Mouse (Mus musculus): Measurements from ENCODE around the gene Gm13289. TPM values are rescaled to one million over a fixed set of nuclear protein-coding genes. Genes with fewer than 3 reads are reported as not detected.
"Not testable (repeated sequence)": the region's sequence is repeated elsewhere in the genome, so short reads cannot be mapped to it uniquely, and the experiment has no call there.

Gm13289 gene
- total RNA-seq (2021): not detected
- long read RNA-seq, experiment 1: 0 reads
- long read RNA-seq, experiment 2: 0 reads

DNA sequence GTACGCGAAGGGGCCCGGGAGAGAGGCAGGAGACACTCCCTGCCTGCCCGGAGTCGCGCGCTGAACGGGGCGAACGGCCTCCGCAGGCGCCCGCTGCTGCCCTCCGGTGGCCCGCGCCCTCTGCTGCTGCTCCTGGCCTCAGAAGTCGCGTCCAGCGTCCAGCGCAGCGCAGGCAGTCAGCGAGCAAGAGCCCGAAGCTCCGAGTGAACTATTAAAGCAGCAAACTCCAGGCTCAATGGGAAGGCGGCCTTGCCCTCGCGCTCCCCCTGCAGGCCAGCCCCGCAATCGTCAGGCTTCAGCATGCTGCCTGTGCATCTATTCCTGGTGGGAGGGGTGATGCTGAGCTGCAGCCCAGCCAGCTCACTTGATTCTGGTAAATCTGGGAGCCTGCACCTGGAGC is at the start of gene Gm13289:
TSS of gene Gm13289 (plus strand) at position 301 of the 400 bp plus-strand sequence.
- DNase-seq; intact Hi-C loops (cut with DNase I): not testable (repeated sequence)

DNA sequence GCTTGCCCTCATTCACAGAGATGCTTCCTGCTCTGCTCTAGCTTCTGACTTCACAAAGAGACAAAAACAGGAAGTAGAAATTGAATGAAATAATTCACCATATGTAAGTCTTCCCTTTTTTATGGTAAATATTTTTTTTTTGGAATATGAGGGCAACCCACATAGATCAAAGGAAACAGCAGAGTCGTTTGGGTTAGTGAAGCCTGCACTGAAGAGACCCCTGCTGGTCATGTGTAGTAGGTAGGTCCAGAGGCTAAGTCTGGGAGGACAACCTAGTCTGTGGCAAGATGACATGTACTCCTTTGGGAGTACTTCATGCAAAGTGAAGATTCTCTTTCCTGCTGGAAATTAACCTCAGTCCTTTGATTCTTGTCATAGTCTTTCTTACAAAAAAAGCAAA is 49.4 kb upstream of the Gm13289 start:
- DNase-seq: no peak
- intact Hi-C loops (cut with DNase I): loop anchor here (1.0 kb wide), 1 partner anchor 30 kb away; no protein-coding TSS in a partner anchor

DNA sequence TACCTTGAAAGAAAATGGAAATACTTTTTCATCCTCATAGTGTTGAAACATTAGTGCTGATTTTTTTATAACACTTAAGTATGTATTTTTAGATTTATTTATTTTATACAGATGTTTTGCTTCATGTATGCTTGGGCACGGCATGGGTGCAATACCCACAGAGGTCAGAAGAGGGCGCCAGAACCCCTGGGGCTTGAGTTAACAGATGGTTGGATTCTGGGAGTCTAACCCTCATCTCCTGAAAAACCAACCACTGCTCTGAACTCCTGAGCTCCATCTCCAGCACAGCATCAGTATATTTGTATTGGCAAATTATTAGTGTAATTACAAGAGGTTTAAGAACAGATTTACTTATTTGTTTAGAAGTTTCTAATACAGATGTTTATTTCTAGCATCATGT is 38.2 kb upstream of the Gm13289 start:
- intact Hi-C loops (cut with DNase I): no loop called here

DNA sequence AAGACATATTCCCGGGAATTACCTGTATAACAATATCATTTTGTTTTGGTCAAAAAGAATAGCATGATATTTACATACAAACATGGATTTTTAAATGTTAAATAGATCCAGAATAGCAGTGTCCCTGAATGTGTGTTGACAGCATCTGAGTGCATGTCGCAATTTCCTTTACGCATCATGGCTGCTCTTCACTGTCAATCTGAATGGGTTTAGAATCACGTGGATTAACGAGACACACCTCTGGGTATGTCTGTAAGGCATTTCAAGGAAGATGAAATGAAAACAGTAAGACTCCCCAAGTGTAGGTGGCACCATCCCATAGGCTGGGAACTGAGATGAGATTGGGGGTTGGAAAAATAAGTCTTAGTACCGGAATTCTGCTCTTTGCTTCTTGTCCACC is 37.7 kb upstream of the Gm13289 start:
- intact Hi-C loops (cut with DNase I): no loop called here
- DNase-seq: no peak

More for the DNA sequence above, 38.2 kb upstream of the Gm13289 start:
- peak; percentile 66 to 67 for DNase-seq

DNA sequence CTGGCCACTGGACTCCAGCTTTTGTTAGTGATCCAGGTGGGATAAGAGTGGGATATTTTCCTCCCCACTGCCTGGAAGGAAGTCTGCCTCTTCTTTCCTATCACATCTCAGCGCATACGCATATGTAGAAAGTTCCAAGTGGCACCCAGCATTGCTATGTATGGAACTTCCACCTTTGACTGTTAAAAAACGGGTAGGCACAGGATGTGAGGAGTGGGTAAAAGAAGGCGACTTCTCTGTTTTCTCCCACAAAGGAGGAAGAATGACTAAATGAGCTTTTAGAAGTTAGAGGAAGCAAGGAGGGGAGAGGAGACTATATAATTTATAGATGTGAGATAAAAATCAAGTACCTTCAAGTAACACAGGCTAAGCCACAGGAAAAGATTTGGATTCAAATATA is 35.3 kb upstream of the Gm13289 start:
- intact Hi-C loops (cut with DNase I): no loop called here
- no peak for DNase-seq

DNA sequence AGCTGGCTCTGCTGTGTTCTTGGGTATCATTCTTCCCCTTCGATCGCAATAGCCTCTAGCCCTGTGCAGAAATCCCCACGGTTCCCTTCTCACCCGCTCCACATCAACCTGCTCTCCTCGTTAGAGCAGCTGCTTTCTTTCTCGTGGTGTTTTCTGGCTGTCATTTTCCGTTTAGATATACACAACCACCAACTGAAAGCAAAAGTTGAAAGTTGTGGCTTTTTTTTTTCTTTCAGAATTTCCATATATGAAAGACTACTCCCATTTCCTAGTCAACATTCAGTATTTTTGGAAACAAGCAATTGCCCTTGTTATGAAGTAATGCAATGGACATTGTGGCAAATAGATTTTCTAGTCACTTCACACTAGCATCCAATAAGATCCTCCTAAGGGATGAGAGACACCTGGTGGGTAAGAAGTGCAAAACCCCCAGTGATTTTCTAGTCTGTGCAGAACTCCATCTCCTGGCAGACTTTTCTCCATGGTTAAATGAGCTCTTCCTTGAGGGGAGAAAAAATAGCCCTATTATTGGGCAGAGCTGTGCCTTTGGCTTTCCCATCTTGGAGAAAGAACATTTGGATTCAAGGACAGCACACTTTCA is 33.9 kb upstream of the Gm13289 start:
- DNase-seq: no peak
- intact Hi-C loops (cut with DNase I): no loop called here

DNA sequence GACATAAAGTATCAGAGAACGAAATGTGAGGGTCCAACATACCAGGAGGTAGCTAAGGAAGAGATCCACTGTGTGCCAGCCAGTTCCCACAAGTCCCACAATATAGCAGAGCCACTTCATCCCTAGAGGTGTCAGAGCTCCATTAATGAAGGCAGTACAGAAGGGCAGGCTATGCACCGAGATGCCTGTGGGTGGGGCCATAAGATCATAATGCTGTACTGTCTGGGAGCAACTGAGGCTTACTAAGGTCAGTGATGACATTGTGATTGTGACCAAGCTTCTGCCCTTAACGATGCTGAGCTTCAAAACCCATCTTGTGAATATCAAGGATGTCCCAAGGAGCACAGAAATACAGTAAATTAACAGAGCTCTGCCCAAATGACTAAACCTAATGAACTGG is 32.5 kb upstream of the Gm13289 start:
- DNase-seq: no peak
- intact Hi-C loops (cut with DNase I): no loop called here

DNA sequence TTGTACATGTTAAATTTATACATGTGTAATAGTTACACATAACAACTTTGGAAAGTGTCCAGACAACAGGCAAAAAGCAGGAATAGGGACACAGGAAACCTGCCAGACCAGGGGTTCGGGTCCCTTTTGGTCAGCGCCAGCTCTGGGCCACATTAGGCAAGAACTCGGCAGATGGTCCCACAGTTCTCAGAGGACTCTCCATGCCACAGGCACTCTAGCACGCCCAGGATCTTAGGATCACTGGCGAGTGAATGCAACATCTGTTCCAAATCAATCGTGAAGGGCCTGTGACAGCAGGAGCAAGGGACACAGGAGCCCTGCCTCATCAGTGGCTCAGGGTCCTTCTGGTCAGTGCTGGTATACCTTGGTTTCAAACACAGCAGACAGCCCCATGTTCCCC is 26.8 kb upstream of the Gm13289 start:
- DNase-seq: no peak
- intact Hi-C loops (cut with DNase I): no loop called here

DNA sequence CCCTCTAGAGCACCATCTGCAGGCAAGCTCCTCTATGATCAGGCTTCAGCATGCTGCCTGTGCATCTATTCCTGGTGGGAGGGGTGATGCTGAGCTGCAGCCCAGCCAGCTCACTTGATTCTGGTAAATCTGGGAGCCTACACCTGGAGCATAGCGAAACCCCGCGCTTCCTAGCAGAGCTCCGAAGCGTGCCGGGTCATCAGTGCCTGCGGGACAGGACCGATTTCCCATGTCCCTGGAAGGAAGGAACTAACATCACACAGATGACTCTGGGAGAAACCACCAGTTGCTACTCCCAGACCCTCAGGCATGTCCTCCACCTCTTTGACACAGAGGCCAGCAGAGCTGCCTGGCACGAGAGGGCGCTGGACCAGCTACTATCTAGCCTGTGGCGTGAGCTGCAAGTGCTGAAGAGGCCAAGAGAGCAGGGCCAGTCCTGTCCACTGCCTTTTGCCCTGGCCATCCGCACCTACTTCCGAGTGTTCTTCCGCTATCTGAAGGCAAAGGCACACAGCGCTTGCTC is 21.8 kb upstream of the Gm13289 start, which contains the start of gene Gm13271:
TSS of gene Gm13271 (plus strand) at position 51 of the 523 bp plus-strand sequence.
- intact Hi-C loops (cut with DNase I): not testable (repeated sequence)
- peak; percentile 59 to 71 for DNase-seq

DNA sequence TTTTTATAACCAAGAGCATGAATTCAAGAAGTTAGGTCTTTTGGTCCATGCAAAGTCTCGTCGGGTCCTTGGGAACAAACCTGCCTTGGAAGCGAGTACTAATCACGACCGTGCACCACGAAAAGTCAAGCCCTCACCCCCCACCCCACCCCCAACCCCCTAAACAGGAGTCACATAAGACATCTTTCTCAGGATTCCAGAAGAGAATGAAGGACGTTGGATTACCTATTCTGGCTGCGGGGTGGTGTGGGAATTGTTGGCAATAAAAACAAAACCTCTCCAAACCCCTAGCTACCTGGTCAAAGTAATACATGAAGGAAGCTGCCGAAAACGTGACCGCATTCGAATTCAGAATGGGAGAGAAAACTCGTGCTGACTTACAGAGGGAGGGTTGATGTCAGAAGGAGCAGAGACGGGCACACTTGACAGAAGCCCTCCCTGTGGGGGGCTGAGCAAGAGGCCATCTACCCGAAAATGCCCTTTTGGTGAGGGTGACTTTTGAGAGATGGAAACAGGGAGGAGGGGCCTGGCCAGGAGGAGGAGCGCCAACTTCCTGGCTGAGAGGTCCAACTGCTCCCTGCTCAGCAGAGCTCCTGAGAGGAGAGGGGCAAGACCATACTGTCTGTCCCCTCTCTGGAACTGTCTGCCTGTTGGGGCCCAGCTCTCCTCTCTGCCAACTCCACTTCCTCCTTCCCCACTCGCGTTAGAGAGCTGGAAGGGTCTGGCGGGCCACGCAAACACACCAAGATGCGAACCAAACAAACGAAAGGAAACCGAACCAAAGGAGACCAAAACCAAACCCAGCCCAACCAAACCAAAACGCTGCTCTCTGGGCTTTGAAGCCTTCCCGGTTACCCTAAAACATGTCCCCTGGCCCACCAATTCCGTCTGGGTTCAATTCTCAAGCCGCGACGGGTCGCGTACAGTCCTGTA is 19.9 kb upstream of the Gm13289 start:
- peak in 1 of 2 experiments; percentile 25 for DNase-seq
- intact Hi-C loops (cut with DNase I): not testable (repeated sequence)

DNA sequence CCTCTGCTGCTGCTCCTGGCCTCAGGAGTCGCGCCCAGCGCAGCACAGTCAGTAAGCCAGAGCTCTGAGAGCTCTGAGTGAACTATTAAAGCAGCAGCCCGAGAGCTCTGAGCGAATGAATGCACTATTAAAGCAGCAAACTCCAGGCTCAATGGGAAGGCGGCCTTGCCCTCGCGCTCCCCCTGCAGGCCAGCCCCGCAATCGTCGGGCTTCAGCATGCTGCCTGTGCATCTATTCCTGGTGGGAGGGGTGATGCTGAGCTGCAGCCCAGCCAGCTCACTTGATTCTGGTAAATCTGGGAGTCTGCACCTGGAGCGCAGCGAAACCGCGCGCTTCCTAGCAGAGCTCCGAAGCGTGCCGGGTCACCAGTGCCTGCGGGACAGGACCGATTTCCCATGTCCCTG is 19.1 kb upstream of the Gm13289 start:
- intact Hi-C loops (cut with DNase I): not testable (repeated sequence)
- peak; percentile 74 to 90 for DNase-seq

DNA sequence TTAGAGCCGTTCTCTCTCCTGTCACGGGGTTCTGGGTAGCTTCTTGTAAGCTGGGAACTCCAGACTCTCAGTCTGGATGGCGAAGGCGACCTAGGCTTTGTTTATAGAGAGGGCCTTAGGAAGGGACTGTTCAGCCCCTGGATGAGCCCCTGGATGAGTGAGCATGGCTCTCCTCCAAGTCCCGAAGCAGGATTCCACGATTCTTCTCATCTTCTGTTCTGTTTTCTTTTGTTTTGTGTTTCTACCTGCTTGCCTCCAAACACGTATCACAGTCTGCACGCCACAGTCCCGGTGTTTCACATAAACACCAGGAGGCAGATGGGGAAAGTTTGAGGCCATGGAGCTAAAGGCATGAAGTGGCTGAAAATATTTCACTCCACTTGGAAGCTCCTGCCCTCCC is 18.0 kb upstream of the Gm13289 start:
- DNase-seq; intact Hi-C loops (cut with DNase I): not testable (repeated sequence)

DNA sequence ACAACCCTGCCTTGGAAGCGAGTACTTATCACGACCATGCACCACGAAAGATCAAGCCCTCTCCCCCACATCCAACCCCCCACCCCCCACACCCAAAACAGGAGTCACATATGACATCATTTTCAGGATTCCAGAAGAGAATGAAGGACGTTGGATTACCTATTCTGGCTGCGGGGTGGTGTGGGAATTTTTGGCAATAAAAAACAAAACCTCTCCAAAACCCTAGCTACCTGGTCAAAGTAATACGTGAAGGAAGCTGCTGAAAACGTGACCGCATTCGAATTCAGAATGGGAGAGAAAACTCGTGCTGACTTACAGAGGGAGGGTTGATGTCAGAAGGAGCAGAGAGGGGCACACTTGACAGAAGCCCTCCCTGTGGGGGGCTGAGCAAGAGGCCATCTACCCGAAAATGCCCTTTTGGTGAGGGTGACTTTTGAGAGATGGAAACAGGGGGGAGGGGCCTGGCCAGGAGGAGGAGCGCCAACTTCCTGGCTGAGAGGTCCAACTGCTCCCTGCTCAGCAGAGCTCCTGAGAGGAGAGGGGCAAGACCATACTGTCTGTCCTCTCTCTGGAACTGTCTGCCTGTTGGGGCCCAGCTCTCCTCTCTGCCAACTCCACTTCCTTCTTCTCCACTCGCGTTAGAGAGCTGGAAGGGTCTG is 17.0 kb upstream of the Gm13289 start, which contains the start of gene Gm13283:
TSS of gene Gm13283 (plus strand) at position 510 of the 659 bp plus-strand sequence.
- DNase-seq; intact Hi-C loops (cut with DNase I): not testable (repeated sequence)

DNA sequence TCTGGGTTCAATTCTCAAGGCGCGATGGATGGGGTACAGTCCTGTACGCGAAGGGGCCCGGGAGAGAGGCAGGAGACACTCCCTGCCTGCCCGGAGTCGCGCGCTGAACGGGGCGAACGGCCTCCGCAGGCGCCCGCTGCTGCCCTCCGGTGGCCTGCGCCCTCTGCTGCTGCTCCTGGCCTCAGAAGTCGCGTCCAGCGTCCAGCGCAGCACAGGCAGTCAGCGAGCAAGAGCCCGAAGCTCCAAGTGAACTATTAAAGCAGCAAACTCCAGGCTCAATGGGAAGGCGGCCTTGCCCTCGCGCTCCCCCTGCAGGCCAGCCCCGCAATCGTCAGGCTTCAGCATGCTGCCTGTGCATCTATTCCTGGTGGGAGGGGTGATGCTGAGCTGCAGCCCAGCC is 16.3 kb upstream of the Gm13289 start:
- peak; percentile 65 to 71 for DNase-seq
- intact Hi-C loops (cut with DNase I): not testable (repeated sequence)

DNA sequence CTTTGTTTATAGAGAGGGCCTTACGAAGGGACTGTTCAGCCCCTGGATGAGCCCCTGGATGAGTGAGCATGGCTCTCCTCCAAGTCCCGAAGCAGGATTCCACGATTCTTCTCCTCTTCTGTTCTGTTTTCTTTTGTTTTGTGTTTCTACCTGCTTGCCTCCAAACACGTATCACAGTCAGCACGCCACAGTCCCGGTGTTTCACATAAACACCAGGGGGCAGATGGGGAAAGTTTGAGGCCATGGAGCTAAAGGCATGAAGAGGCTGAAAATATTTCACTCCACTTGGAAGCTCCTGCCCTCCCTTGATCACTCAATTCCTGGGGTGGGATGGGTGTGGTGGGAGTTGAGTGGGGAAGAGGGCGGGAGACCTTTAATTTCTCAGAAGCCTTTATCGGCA is 14.9 kb upstream of the Gm13289 start:
- DNase-seq: peak; percentile 55 to 68
- intact Hi-C loops (cut with DNase I): not testable (repeated sequence)

DNA sequence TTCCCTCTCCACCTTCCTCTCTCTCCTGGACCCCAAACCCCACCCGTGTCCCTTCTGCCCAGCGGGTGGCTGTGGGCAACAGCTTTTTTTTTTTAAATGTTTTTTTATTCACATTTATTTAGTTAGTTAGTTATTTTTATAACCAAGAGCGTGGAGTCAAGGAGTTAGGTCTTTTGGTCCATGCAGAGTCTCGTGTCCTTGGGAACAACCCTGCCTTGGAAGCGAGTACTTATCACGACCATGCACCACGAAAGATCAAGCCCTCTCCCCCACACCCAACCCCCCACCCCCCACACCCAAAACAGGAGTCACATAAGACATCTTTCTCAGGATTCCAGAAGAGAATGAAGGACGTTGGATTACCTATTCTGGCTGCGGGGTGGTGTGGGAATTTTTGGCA is 14.4 kb upstream of the Gm13289 start:
- DNase-seq; intact Hi-C loops (cut with DNase I): not testable (repeated sequence)

DNA sequence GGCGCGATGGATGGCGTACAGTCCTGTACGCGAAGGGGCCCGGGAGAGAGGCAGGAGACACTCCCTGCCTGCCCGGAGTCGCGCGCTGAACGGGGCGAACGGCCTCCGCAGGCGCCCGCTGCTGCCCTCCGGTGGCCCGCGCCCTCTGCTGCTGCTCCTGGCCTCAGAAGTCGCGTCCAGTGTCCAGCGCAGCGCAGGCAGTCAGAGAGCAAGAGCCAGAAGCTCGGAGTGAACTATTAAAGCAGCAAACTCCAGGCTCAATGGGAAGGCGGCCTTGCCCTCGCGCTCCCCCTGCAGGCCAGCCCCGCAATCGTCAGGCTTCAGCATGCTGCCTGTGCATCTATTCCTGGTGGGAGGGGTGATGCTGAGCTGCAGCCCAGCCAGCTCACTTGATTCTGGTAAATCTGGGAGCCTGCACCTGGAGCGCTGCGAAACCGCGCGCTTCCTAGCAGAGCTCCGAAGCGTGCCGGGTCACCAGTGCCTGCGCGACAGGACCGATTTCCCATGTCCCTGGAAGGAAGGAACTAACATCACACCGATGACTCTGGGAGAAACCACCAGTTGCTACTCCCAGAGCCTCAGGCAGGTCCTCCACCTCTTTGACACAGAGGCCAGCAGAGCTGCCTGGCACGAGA is 13.2 kb upstream of the Gm13289 start:
- peak; percentile 38 to 46 for DNase-seq
- intact Hi-C loops (cut with DNase I): not testable (repeated sequence)

DNA sequence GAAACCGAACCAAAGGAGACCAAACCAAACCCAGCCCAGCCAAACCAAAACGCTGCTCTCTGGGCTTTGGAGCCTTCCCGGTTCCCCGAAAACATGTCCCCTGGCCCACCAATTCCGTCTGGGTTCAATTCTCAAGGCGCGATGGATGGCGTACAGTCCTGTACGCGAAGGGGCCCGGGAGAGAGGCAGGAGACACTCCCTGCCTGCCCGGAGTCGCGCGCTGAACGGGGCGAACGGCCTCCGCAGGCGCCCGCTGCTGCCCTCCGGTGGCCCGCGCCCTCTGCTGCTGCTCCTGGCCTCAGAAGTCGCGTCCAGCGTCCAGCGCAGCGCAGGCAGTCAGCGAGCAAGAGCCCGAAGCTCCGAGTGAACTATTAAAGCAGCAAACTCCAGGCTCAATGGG is 3.2 kb upstream of the Gm13289 start, which contains the start of gene Gm13290:
TSS of gene Gm13290 (plus strand) at position 301 of the 400 bp plus-strand sequence.
- intact Hi-C loops (cut with DNase I); DNase-seq: not testable (repeated sequence)

DNA sequence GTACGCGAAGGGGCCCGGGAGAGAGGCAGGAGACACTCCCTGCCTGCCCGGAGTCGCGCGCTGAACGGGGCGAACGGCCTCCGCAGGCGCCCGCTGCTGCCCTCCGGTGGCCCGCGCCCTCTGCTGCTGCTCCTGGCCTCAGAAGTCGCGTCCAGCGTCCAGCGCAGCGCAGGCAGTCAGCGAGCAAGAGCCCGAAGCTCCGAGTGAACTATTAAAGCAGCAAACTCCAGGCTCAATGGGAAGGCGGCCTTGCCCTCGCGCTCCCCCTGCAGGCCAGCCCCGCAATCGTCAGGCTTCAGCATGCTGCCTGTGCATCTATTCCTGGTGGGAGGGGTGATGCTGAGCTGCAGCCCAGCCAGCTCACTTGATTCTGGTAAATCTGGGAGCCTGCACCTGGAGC is 2.8 kb downstream of the Gm13289 start, which contains the start of gene Gm13272:
TSS of gene Gm13272 (plus strand) at position 301 of the 400 bp plus-strand sequence.
- DNase-seq; intact Hi-C loops (cut with DNase I): not testable (repeated sequence)

DNA sequence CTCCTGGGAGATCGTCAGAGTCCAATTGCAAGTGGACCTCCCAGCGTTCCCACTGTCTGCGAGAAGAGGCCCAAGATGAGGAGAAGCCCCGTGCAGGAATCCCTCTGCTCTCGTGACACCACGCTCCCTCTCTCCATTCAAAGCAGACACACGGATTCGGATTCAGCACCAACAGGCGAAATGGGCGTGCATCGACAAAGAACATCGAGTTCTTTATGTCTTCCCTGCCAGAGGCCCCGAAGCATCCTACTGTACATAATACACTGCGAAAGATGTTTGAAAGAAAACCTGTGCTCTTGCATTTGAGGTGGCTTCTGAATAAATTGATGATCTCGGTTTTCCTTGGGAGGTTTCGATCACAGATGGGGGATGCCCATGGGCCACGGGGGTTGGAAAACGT is 3.6 kb downstream of the Gm13289 start:
- intact Hi-C loops (cut with DNase I): not testable (repeated sequence)

More for the DNA sequence above, 3.6 kb downstream of the Gm13289 start:
- not testable (repeated sequence) for DNase-seq

Data from gastrocnemius, postnatal 36 days (tissue).